Mouse (Mus musculus): ENCODE data around the gene A530084C06Rik. TPM values are rescaled to one million over a fixed set of nuclear protein-coding genes. Genes with fewer than 3 reads are reported as not detected.

Gene A530084C06Rik
- total RNA-seq, 2 experiments from 2014 or later: 0.59 to 0.69 TPM

GRCm38 (mm10) chr13:31547204-31547603 lies 11.9 kb downstream of the A530084C06Rik start:
- intact Hi-C loops (cut with DNase I): no loop called here
- DNase-seq (ENCODE audit: low spot score in 2 of 2): no peak

GRCm38 (mm10) chr13:31546784-31547183 lies 12.3 kb downstream of the A530084C06Rik start:
- intact Hi-C loops (cut with DNase I): no loop called here
- DNase-seq (ENCODE audit: low spot score in 2 of 2): no peak

- intact Hi-C loops (cut with DNase I): no loop called here
- DNase-seq (ENCODE audit: low spot score in 2 of 2): no peak
These were observed 16.1 kb downstream of the A530084C06Rik start for GRCm38 (mm10) chr13:31543021-31543420.

- intact Hi-C loops (cut with DNase I): no loop called here
- DNase-seq (ENCODE audit: low spot score in 2 of 2): no peak
These were observed 24.4 kb downstream of the A530084C06Rik start for GRCm38 (mm10) chr13:31534726-31535125.

GRCm38 (mm10) chr13:31531651-31532061 lies 27.5 kb downstream of the A530084C06Rik start:
- no peak for DNase-seq (ENCODE audit: low spot score in 2 of 2)
- intact Hi-C loops (cut with DNase I): no loop called here

GRCm38 (mm10) chr13:31531186-31531585 lies 27.9 kb downstream of the A530084C06Rik start:
- intact Hi-C loops (cut with DNase I): no loop called here
- no peak for DNase-seq (ENCODE audit: low spot score in 2 of 2)

GRCm38 (mm10) chr13:31524976-31525375 lies 34.2 kb downstream of the A530084C06Rik start:
- intact Hi-C loops (cut with DNase I): no loop called here

GRCm38 (mm10) chr13:31518971-31519370 lies 40.2 kb downstream of the A530084C06Rik start:
- intact Hi-C loops (cut with DNase I): no loop called here
- no peak for DNase-seq (ENCODE audit: low spot score in 2 of 2)

More at GRCm38 (mm10) chr13:31524976-31525375, 34.2 kb downstream of the A530084C06Rik start:
- DNase-seq (ENCODE audit: low spot score in 2 of 2): no peak

GRCm38 (mm10) chr13:31518411-31518886 lies 40.7 kb downstream of the A530084C06Rik start:
- DNase-seq (ENCODE audit: low spot score in 2 of 2): peak in 1 of 2 experiments; percentile 5
- intact Hi-C loops (cut with DNase I): no loop called here

- intact Hi-C loops (cut with DNase I): no loop called here
- no peak for DNase-seq (ENCODE audit: low spot score in 2 of 2)
These were observed 43.9 kb downstream of the A530084C06Rik start for GRCm38 (mm10) chr13:31515261-31515660.

GRCm38 (mm10) chr13:31506494-31507167 lies 52.5 kb downstream of the A530084C06Rik start:
- DNase-seq (ENCODE audit: low spot score in 2 of 2): no peak
- intact Hi-C loops (cut with DNase I): no loop called here

Other genes with a start within 250 kb of the A530084C06Rik start
- gene Foxq1, start 3.2 kb downstream of the A530084C06Rik start, total RNA-seq (2021): 1 to 10 TPM; 2.8 to 3.4 TPM
- gene Foxf2, start 66.5 kb upstream of the A530084C06Rik start, total RNA-seq (2021): 1 to 10 TPM; 5.5 TPM
- gene Foxc1, start 247.3 kb upstream of the A530084C06Rik start, total RNA-seq (2021): 1 to 10 TPM; 4.3 to 6.6 TPM